12 mouse cellular contexts compared by ENCODE assay signal in genomic region chr16:73424851-73425250, GRCm38 (mm10).
A peak's percentile ranks its signal among the peaks of the same experiment; 100 is the strongest.
DNase-seq lines count a peak whose midpoint lies in the region.
"Had no signal": no experiment of that assay in that cellular context is flagged by ENCODE, and none has a peak within 500 bp of the region (broad histone marks: within the 10 kb centered on the region; RNA-seq: fewer than 3 reads in every experiment).

No protein-coding gene starts in this region.

- peak; percentile 56 for DNase-seq in adrenal gland, postnatal 14 days
- DNase-seq in adrenal gland, postnatal 4 days (ENCODE audit: low spot score in 2 of 2): no peak
- peak; percentile 19 for DNase-seq in gastrocnemius, postnatal 14 days
- no peak for DNase-seq in gastrocnemius, postnatal 25 days
- peak; percentile 5 to 24 for DNase-seq in layer of hippocampus, postnatal 10 days (ENCODE audit: low spot score in 2 of 2)
- DNase-seq in layer of hippocampus, adult 8-10 months (ENCODE audit: low spot score in 2 of 2): no peak
- peak; percentile 42 for DNase-seq in testis, postnatal 10 days (ENCODE audit: low spot score)
- no peak for DNase-seq in testis, postnatal 14 days (ENCODE audit: low spot score)
- DNase-seq: kidney, adult 18-20 months; liver, postnatal 0 days; lung, postnatal 36 days; thymus, postnatal 25 days had no signal

- intact Hi-C loops in gastrocnemius, postnatal 14 days (cut with DNase I; ENCODE audit: low total_unique reads): no loop called here

Comparison
In these comparisons a context has a peak if more than half of its experiments do, and no peak if none do; other contexts are left out.
1. DNase-seq: peak in adrenal gland, postnatal 14 days (single experiment), gastrocnemius, postnatal 14 days (single experiment), layer of hippocampus, postnatal 10 days (2 of 2) and testis, postnatal 10 days (single experiment); none in adrenal gland, postnatal 4 days (0 of 2), gastrocnemius, postnatal 25 days (single experiment), layer of hippocampus, adult 8-10 months (0 of 2) and testis, postnatal 14 days (single experiment).